Mouse (Mus musculus): ENCODE measurements around the gene Cadps2. TPM values are rescaled to one million over a fixed set of nuclear protein-coding genes. Genes with fewer than 3 reads are reported as not detected.

Cadps2 gene
- total and polyA plus RNA-seq, 3 experiments = 0.87 TPM; not detected in 2

DNA sequence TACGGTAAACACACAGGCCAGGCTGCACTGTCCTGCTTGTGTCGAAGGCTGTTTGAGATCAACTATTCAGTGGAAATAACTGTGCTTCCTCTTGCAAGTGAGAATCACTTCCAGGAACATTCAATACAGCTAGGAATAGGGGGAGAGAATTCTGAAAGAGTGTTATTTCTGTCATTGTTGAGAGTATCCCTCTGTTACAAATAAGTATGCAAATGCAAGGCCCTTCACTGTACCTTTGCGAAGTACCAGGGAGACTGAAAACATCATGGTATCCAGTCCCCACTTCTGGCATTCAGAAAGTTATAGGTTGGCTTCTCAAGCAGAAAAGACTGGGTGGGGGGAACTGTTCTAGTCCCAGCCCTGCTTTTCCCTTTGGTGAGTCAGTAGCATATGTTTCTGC is 581.2 kb downstream of the Cadps2 start:
- H3K9me3 ChIP-seq (replicated peaks) = peaks cover 4% of the 10 kb centered on the region
- no peak for TF ChIP-seq POLR2AphosphoS5 (IDR thresholded peaks at IDR 0.05; ENCODE audit: insufficient replicate concordance, low read depth, low read length)
- no peak for TF ChIP-seq TAL1 (conservative IDR thresholded peaks at IDR 0.05; ENCODE audit: low read depth, low read length)
- TF ChIP-seq GATA1 (IDR thresholded peaks at IDR 0.05; ENCODE audit: borderline replicate concordance, low read length) = no peak
- no peak for TF ChIP-seq CTCF (IDR thresholded peaks at IDR 0.05; ENCODE audit: low read depth, low read length)
- no peak for TF ChIP-seq GATA2 (IDR thresholded peaks at IDR 0.05; ENCODE audit: borderline replicate concordance, low read depth, low read length)
- no peak overlapping the region for H3K4me3 ChIP-seq (ENCODE audit: low read depth, low read length)
- no peaks in the 10 kb centered on the region for H3K36me3 ChIP-seq (replicated peaks)
- ATAC-seq (ENCODE audit: extremely low read depth, insufficient number of reproducible peaks, low FRiP score, poor library complexity, severe bottlenecking) (no peak), DNase-seq (ENCODE audit: low spot score) (no peak)
- H3K4me1 ChIP-seq (ENCODE audit: insufficient read depth, low read depth, low read length) = no peaks in the 10 kb centered on the region
- H3K27me3 ChIP-seq (ENCODE audit: insufficient read depth, low read length) = peaks cover 6% of the 10 kb centered on the region; the same call in 1 of the 2 replicates

DNA sequence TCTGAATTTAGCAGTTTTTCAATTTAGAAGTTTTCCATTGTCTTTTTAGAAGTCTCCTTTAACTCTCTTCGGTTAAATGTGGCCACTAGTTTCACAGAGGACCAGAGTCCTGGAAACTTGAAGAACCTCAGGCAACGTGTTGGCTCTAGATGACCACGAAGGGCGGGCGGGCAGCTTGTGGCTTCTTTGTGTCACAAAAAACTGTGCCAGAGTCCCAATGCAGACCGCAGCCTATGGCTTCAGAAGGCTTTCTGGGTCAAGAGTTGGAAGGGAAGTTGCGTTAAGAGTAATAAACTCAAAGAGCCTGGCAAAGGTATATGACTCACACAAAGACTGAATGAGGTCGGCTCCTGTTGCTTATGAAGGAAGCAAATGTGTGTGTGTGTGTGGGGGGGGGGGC is 584.1 kb downstream of the Cadps2 start:
- H3K27me3 ChIP-seq (ENCODE audit: insufficient read depth, low read length) = peaks cover 6% of the 10 kb centered on the region; the same call in 1 of the 2 replicates
- ATAC-seq (ENCODE audit: extremely low read depth, insufficient number of reproducible peaks, low FRiP score, poor library complexity, severe bottlenecking) (no peak), DNase-seq (ENCODE audit: low spot score) (no peak)
- H3K4me3 ChIP-seq (ENCODE audit: low read depth, low read length) = no peak overlapping the region
- TF ChIP-seq POLR2AphosphoS5 (IDR thresholded peaks at IDR 0.05; ENCODE audit: insufficient replicate concordance, low read depth, low read length) = no peak
- TF ChIP-seq TAL1 (conservative IDR thresholded peaks at IDR 0.05; ENCODE audit: low read depth, low read length) = no peak
- no peak for TF ChIP-seq GATA2 (IDR thresholded peaks at IDR 0.05; ENCODE audit: borderline replicate concordance, low read depth, low read length)
- TF ChIP-seq GATA1 (IDR thresholded peaks at IDR 0.05; ENCODE audit: borderline replicate concordance, low read length) = no peak
- no peak for TF ChIP-seq CTCF (IDR thresholded peaks at IDR 0.05; ENCODE audit: low read depth, low read length)
- no peaks in the 10 kb centered on the region for H3K36me3 ChIP-seq (replicated peaks)
- H3K4me1 ChIP-seq (ENCODE audit: insufficient read depth, low read depth, low read length) = no peaks in the 10 kb centered on the region
- H3K9me3 ChIP-seq (replicated peaks) = peaks cover 4% of the 10 kb centered on the region

DNA sequence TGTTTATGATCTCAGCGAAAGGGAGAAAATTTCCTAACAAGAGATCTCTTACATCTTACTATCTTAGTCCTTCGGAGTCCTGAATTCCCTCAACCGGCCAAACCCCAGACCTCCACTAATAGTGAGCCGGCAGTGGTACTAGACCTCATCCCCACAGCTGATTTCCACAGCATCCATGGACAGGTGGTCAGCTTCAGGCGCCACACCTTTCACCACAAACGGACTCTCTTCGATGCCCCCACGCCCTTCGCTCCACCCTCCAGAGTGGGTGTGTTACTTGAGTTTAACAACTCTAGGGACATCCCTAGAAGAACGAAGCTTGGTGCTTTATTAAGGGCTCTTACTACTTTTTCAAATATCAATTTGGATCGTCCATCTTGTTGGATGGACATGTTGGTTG is 584.6 kb downstream of the Cadps2 start:
- no peak for TF ChIP-seq CTCF (IDR thresholded peaks at IDR 0.05; ENCODE audit: low read depth, low read length)
- no peak for TF ChIP-seq GATA2 (IDR thresholded peaks at IDR 0.05; ENCODE audit: borderline replicate concordance, low read depth, low read length)
- no peak for TF ChIP-seq TAL1 (conservative IDR thresholded peaks at IDR 0.05; ENCODE audit: low read depth, low read length)
- no peak for ATAC-seq (ENCODE audit: extremely low read depth, insufficient number of reproducible peaks, low FRiP score, poor library complexity, severe bottlenecking)
- Histone ChIP-seq H3K36me3 (replicated peaks) (no peaks in the 10 kb centered on the region), H3K4me1 (ENCODE audit: insufficient read depth, low read depth, low read length) (no peaks in the 10 kb centered on the region), H3K4me3 (ENCODE audit: low read depth, low read length) (no peak overlapping the region), H3K27me3 (ENCODE audit: insufficient read depth, low read length) (peaks cover 6% of the 10 kb centered on the region; the same call in 1 of the 2 replicates), H3K9me3 (replicated peaks) (peaks cover 8% of the 10 kb centered on the region)
- DNase-seq (ENCODE audit: low spot score) = no peak

DNA sequence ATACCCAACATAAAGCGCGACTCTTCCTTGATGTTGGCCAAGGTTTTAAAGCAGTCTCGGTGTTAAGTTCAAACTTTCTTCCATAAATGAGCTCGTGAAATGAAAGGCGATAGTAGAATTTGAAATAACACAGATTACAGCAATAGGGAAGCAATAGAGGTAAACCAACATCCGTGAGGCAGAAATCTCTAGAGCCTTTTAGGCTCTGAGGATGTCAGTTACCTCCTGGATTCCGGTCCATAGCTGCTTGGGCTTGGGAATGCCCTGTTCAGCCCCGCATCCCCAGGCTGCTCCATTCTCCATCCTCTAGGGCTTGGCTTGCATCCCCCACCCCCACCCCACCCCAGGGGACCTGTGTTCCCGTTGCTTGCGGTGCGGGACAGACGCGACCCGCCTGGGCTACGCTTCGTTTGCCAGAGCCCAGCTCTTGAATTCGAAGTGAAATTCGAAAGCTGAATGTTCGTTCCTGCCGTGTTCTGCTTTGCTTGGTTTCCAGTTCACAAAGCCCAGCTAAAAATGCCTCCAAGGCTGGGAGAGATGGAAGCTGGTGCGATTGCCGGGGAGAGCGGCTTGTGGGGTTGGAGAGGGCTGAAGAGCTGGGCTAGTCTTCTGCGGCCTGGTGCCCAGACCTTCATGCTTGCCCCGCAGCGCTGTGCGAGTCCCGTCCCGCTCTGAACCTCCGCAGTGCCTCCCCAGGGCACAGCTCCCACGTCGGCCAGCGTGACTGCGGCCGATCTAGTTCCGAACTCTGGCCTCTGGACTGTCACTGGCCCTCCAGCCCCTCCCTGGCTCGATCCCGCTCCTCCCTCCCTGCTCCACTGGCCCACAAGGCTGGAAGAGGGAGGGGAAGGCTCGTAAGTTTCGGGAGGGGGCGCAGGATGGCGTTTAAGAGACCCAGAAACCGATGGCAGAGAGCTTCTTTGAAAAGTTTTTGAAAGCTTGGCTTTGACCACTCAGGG is 585.6 kb downstream of the Cadps2 start:
- no peak for DNase-seq (ENCODE audit: low spot score)
- peaks cover 17% of the 10 kb centered on the region for H3K9me3 ChIP-seq (replicated peaks)
- no peak for TF ChIP-seq TAL1 (conservative IDR thresholded peaks at IDR 0.05; ENCODE audit: low read depth, low read length)
- TF ChIP-seq POLR2AphosphoS5 (IDR thresholded peaks at IDR 0.05; ENCODE audit: insufficient replicate concordance, low read depth, low read length) = no peak
- no peak for TF ChIP-seq GATA2 (IDR thresholded peaks at IDR 0.05; ENCODE audit: borderline replicate concordance, low read depth, low read length)
- no peak for TF ChIP-seq GATA1 (IDR thresholded peaks at IDR 0.05; ENCODE audit: borderline replicate concordance, low read length)
- no peak for TF ChIP-seq CTCF (IDR thresholded peaks at IDR 0.05; ENCODE audit: low read depth, low read length)
- no peak overlapping the region for H3K4me3 ChIP-seq (ENCODE audit: low read depth, low read length)
- ATAC-seq (ENCODE audit: extremely low read depth, insufficient number of reproducible peaks, low FRiP score, poor library complexity, severe bottlenecking) = no peak
- H3K36me3 ChIP-seq (replicated peaks) = no peaks in the 10 kb centered on the region
- H3K4me1 ChIP-seq (ENCODE audit: insufficient read depth, low read depth, low read length) = no peaks in the 10 kb centered on the region
- H3K27me3 ChIP-seq (ENCODE audit: insufficient read depth, low read length) = peaks cover 8% of the 10 kb centered on the region; the same call in 1 of the 2 replicates

DNA sequence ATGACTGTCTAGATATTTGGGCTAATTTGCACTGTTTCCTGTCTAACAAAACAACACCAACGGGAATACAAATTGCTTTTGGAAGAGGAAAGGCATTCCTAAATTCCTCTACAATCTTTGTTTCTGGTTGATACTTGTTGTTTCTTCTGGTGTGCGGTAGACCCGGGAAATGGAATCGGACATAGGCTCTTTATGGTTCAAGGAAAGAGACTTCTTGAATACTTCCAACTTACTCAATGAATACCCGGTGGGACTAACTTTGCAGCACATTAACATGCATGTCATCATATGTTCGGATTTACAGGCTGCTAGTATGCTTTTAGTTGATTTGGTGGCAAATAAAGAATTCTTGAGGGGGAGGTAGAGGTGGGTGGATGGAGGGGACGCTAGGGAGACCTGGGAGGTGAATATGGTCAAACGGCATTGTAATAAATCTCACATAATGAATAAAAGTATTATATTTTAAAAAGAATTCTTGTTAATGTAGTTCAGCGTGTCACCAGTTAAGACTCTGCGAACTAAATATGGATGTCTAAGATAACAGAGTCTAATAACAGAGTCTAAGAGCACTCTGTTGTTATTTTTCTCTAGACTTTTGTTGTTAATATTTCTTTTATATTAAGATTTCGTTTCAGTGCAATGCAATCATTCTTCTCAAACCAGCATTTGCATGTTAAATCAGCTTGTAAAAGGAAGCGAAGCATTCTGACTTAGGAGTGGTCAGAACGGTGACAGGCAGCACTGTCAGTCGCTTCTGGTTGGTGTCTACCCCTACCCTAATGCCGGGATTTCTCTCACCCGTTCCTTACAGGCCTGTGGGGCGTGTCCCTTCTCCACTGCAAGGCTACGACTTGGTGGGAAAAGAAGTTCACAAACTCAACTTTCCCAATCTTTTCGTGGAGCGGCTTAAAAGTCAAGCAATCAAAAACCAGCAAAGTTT is 586.8 kb downstream of the Cadps2 start:
- DNase-seq (ENCODE audit: low spot score) (no peak), ATAC-seq (ENCODE audit: extremely low read depth, insufficient number of reproducible peaks, low FRiP score, poor library complexity, severe bottlenecking) (no peak)
- Histone ChIP-seq H3K4me1 (ENCODE audit: insufficient read depth, low read depth, low read length) (no peaks in the 10 kb centered on the region), H3K36me3 (replicated peaks) (no peaks in the 10 kb centered on the region), H3K4me3 (ENCODE audit: low read depth, low read length) (no peak overlapping the region), H3K9me3 (replicated peaks) (peaks cover 26% of the 10 kb centered on the region), H3K27me3 (ENCODE audit: insufficient read depth, low read length) (peaks cover 15% of the 10 kb centered on the region; the same call in 1 of the 2 replicates)
- TF ChIP-seq GATA2 (IDR thresholded peaks at IDR 0.05; ENCODE audit: borderline replicate concordance, low read depth, low read length) = no peak
- TF ChIP-seq POLR2AphosphoS5 (IDR thresholded peaks at IDR 0.05; ENCODE audit: insufficient replicate concordance, low read depth, low read length) = no peak
- no peak for TF ChIP-seq CTCF (IDR thresholded peaks at IDR 0.05; ENCODE audit: low read depth, low read length)
- TF ChIP-seq TAL1 (conservative IDR thresholded peaks at IDR 0.05; ENCODE audit: low read depth, low read length) = no peak
- TF ChIP-seq GATA1 (IDR thresholded peaks at IDR 0.05; ENCODE audit: borderline replicate concordance, low read length) = no peak
